Mouse (Mus musculus): ENCODE measurements around the gene Plaa.
A peak's percentile ranks its signal among the peaks of the same experiment; 100 is the strongest.

DNA sequence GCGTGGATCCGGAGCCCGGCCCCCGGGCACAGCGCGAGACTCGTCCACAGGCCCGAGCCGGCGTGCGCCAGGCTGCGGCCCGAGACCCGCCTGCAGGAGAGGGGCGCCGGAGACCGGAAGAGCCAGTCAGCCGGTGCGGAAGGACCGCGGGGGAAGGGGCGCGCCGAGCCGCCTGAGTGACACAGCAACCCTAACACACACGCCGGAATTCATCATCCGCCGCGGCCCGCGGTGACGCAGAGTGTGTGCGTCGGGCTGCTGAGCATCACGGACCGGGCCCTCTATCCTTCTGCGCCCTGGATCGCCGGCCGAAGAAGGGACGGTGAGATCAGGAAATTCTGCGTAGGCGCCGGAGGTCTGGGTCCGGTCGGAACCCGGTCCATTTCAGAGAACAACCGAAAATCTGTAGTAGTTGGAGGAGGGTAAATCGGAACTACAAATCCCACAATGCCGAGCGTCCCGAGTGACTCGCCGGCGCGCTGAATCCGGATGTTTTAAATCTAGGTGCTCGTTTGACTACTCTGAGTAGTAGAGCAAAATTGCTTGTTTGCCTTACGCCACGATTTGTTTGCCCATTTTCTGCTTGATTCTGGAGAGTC, at the start of gene Plaa:
- TF ChIP-seq CTCF (IDR thresholded peaks at IDR 0.05; ENCODE audit: control insufficient read depth, insufficient read depth, insufficient read length) = no peak
- no peak for TF ChIP-seq USF1 (IDR thresholded peaks at IDR 0.05; ENCODE audit: low read depth)
- peak; percentile 15 for TF ChIP-seq MAX (IDR thresholded peaks at IDR 0.05)
- no peak for TF ChIP-seq MYOG (IDR thresholded peaks at IDR 0.05; ENCODE audit: control insufficient read depth, extremely low read depth, insufficient read length)
- no peak for TF ChIP-seq MYOD1 (IDR thresholded peaks at IDR 0.05; ENCODE audit: control insufficient read depth, insufficient read length, low read depth)
- no peak for TF ChIP-seq CEBPB (IDR thresholded peaks at IDR 0.05; ENCODE audit: low read depth)
- TF ChIP-seq FOSL1 (IDR thresholded peaks at IDR 0.05; ENCODE audit: insufficient read depth, low read length, poor library complexity, severe bottlenecking) = no peak

All from C2C12 (cell line).